Mouse (Mus musculus) stomach, embryonic 15.5 days (tissue): ENCODE results near the gene Ranbp10. TPM values are rescaled to one million over a fixed set of nuclear protein-coding genes. Genes with fewer than 3 reads are reported as not detected.

Experiments
- ATAC-seq: fragments of 200-750 bp; cut with Nextera tagmentation; 2 replicates; pipeline ENCODE4 v1.8.0; 2017; ENCODE audit warnings: low read depth, moderate number of reproducible peaks, moderate TSS enrichment; ENCODE audit not compliant: insufficient read depth, low FRiP score
- H3K27ac ChIP-seq: fragments of 300-500 bp; sonication (generic); 2 replicates; pipeline ENCODE4 v1.5.1; 2015; ENCODE audit warnings: mild to moderate bottlenecking, inconsistent platforms
- H3K27me3 ChIP-seq: fragments of 300-500 bp; sonication (generic); replicated peaks from 2 replicates; pipeline ENCODE4 v1.6.1; 2015; ENCODE audit warnings: inconsistent platforms
- H3K36me3 ChIP-seq: fragments of 300-500 bp; sonication (generic); 2 replicates; pipeline ENCODE4 v1.6.1; 2015; ENCODE audit warnings: inconsistent platforms
- H3K4me1 ChIP-seq: fragments of 300-500 bp; sonication (generic); 2 replicates; pipeline ENCODE4 v1.6.1; 2015; ENCODE audit warnings: inconsistent platforms
- H3K4me2 ChIP-seq: fragments of 300-500 bp; sonication (generic); 2 replicates; pipeline ENCODE4 v1.6.1; 2015; ENCODE audit warnings: mild to moderate bottlenecking, inconsistent platforms
- H3K4me3 ChIP-seq: fragments of 300-500 bp; sonication (generic); replicated peaks from 2 replicates; pipeline ENCODE4 v1.5.1; 2015; ENCODE audit warnings: inconsistent platforms
- H3K9ac ChIP-seq: fragments of 300-500 bp; sonication (generic); 2 replicates; pipeline ENCODE4 v1.6.1; 2015; ENCODE audit warnings: inconsistent platforms
- H3K9me3 ChIP-seq: fragments of 300-500 bp; sonication (generic); 2 replicates; pipeline ENCODE4 v1.6.1; 2016; ENCODE audit warnings: inconsistent platforms
- WGBS: fragments of 180-500 bp; shearing (Covaris S2); methylation state at CpG from one replicate; pipeline ENCODE4 v1.1.7; 2015; 5-methylcytosine and 5-hydroxymethylcytosine counted together
- polyA plus RNA-seq: library from polyadenylated mRNA; unstranded; fragments of >200 nt; fragmentation: Nextera tagmentation; extraction: Ambion mirVana; gene quantifications from 2 replicates; pipeline ENCODE4 v1.2.1, GENCODE M21; 2015

Gene Ranbp10
- polyA plus RNA-seq, 1 experiment from 2014 or later: 13.4 TPM

DNA sequence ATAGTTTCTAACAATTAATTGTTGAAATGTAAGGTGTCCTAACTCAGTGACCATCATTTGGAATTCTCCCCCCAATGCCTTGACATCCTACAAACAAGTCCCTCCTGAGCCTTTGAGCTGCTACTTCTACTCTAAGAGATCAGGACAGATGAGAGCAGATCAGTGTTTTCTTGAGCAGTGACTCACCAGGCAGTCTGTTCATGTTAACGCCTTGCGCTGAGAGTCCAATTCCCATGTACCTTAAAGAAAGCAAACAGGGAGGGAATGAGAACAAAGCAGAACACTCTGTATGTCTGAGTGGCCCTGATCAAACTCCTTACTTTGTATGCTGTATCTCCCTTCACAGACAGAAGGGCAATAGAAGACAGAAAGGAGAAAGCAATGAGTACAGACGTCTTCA is 21.8 kb downstream of the Ranbp10 start:
- Histone ChIP-seq H3K27ac (peak overlapping the region; percentile 65), H3K9ac (no peak overlapping the region), H3K4me1 (no peaks in the 10 kb centered on the region), H3K4me2 (no peak overlapping the region), H3K27me3 (no peaks in the 10 kb centered on the region), H3K4me3 (no peak overlapping the region), H3K36me3 (0 out of 2 replicates have a peak, but pooled peaks cover 3% of the 10 kb centered on the region), H3K9me3 (no peaks in the 10 kb centered on the region)
- no peak for ATAC-seq
- WGBS: 72% methylated on average over 3 of the region's 3 CpGs

DNA sequence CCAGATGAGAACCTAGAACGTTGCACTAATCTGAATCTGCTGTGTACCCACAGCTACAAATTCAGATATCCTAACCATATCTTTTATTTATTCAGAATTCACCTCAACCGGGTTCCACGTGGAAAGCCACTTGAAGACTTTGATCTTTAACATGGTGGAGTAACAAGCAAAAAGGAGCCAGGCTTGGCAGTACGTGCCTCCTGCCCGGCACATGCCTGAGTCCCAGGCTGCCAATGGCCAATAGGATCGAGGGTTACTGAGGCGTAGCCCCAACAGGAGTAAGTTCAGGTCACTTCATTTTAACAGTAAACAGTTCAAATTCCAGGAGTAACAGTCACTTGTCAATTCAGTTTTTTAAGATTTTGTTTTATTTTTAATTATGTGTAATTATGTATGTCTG is 22.4 kb downstream of the Ranbp10 start:
- H3K4me3 ChIP-seq: no peak overlapping the region
- no peaks in the 10 kb centered on the region for H3K9me3 ChIP-seq
- peak overlapping the region; percentile 65; the same call in 1 of the 2 replicates for H3K27ac ChIP-seq
- 0 out of 2 replicates have a peak, but pooled peaks cover 3% of the 10 kb centered on the region for H3K36me3 ChIP-seq
- no peaks in the 10 kb centered on the region for H3K27me3 ChIP-seq
- H3K4me2 ChIP-seq: no peak overlapping the region
- no peaks in the 10 kb centered on the region for H3K4me1 ChIP-seq
- no peak for ATAC-seq
- H3K9ac ChIP-seq: no peak overlapping the region
- WGBS: 85% methylated on average over 7 of the region's 7 CpGs

DNA sequence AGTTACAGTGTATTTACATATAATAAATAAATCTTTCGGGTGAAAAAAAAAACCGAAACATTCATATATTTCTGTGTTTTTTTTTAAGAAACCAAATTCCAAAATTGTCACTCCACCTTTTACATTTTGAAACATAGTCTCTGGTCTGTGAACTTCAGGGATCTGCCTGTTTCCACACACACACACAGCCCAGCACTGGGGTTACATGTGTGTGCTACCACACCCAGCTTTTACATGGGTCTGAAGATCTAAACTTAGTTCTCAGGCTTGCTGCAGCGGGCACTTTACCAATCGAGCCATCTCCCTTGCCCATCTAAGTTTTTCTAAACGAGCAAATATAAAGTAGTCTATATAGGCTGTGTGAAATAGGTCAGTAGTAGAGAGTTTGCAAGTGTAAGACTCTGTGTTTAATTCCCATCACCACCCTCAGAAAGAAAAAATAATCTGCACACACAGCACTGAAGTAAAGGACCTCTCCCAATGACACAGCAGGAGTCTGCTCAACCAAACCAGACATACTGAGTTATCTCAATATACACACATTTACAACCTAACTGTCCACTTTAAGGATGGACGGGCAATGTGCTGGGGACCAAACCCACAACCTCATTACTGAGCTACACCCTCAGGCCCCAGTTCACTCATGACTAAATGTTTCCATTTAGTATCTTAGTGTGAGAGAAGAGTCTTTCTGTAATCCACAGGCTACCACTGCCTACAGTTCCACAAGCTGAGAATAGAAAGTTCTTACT is 25.8 kb downstream of the Ranbp10 start:
- no peak overlapping the region for H3K4me3 ChIP-seq
- WGBS: 85% methylated on average over 6 of the region's 6 CpGs
- H3K4me2 ChIP-seq: no peak overlapping the region
- H3K27me3 ChIP-seq: no peaks in the 10 kb centered on the region
- H3K9ac ChIP-seq: no peak overlapping the region
- peak; percentile 91 for ATAC-seq
- no peaks in the 10 kb centered on the region for H3K36me3 ChIP-seq
- H3K9me3 ChIP-seq: no peaks in the 10 kb centered on the region
- H3K27ac ChIP-seq: no peak overlapping the region
- H3K4me1 ChIP-seq: peaks cover 12% of the 10 kb centered on the region; the same call in 1 of the 2 replicates

DNA sequence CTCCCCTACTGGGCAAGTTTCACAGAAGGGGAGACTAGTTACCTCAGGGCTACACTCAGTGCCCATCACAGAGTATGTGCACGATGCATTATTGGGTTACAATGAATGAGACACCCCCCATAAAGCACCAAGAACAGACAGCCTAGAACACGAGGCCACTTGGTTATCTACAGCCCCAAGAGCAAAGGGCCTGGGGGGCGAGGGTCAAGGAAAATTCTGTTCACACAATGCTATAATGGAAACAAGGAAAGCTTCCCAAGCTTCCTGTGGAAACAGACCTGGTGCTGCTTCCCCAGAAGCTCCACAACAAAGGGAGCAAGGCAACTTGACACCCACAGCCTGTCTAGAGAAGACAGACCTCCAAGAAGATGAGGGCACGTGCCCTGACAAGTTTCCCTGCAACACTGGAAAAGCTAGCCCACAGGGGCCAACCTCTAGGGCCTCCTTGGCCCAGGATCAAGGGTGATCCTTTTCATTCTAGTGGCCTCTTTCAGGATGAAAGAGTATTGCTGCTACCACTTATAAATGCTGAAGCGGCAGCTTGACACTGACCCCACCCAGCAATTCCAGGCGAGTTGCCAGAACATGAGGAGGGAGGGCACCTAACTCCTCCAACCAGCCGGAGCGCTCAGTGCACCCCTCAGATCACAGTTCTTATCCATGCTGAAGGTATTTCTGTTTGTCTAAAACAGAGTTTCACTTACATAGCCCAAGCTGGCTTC is 27.9 kb downstream of the Ranbp10 start:
- Histone ChIP-seq H3K27ac (peak overlapping the region; percentile 61), H3K9ac (no peak overlapping the region), H3K9me3 (no peaks in the 10 kb centered on the region), H3K36me3 (no peaks in the 10 kb centered on the region), H3K4me3 (no peak overlapping the region), H3K4me1 (peaks cover 12% of the 10 kb centered on the region; the same call in 1 of the 2 replicates), H3K27me3 (no peaks in the 10 kb centered on the region), H3K4me2 (0 out of 2 replicates have a peak overlapping the region, but pooled peaks have one; percentile 8)
- ATAC-seq: peak; percentile 73
- WGBS: 35% methylated on average over 8 of the region's 8 CpGs

- H3K36me3 ChIP-seq: no peaks in the 10 kb centered on the region
- peaks cover 12% of the 10 kb centered on the region; the same call in 1 of the 2 replicates for H3K4me1 ChIP-seq
- no peak overlapping the region for H3K4me2 ChIP-seq
- no peak for ATAC-seq
- no peak overlapping the region for H3K4me3 ChIP-seq
- WGBS: 84% methylated on average over 5 of the region's 5 CpGs
- no peak overlapping the region for H3K9ac ChIP-seq
- H3K27me3 ChIP-seq: no peaks in the 10 kb centered on the region
- H3K27ac ChIP-seq: peak overlapping the region; percentile 61; the same call in 1 of the 2 replicates
- H3K9me3 ChIP-seq: no peaks in the 10 kb centered on the region
Observed at GRCm38 (mm10) chr8:105798408-105798807, 28.7 kb downstream of the Ranbp10 start.

DNA sequence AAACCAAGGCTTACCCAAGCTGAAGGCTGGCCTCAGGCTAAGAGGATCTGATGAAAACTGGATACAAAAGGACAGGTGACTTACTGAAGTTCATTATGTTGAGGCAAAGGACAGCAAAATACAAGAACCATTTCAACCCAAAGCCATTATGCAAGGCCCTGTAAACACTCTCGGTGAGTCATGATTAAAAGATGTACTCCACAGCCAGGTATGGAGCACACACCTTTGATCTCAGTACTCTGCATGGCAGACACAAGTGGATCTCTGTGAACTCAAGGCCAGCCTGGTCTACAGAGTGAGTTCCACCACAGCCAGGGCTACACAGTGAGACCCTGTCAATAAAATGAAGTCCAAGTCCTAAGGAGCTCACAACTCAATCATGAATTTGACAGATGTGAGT is 31.4 kb downstream of the Ranbp10 start:
- peaks cover 12% of the 10 kb centered on the region; the same call in 1 of the 2 replicates for H3K4me1 ChIP-seq
- ATAC-seq: no peak
- no peak overlapping the region for H3K9ac ChIP-seq
- 55% methylated on average over 1 of the region's 1 CpGs for WGBS
- H3K4me3 ChIP-seq: no peak overlapping the region
- no peaks in the 10 kb centered on the region for H3K36me3 ChIP-seq
- H3K27me3 ChIP-seq: no peaks in the 10 kb centered on the region
- no peaks in the 10 kb centered on the region for H3K9me3 ChIP-seq
- H3K4me2 ChIP-seq: no peak overlapping the region
- peak overlapping the region; percentile 44; the same call in 1 of the 2 replicates for H3K27ac ChIP-seq

DNA sequence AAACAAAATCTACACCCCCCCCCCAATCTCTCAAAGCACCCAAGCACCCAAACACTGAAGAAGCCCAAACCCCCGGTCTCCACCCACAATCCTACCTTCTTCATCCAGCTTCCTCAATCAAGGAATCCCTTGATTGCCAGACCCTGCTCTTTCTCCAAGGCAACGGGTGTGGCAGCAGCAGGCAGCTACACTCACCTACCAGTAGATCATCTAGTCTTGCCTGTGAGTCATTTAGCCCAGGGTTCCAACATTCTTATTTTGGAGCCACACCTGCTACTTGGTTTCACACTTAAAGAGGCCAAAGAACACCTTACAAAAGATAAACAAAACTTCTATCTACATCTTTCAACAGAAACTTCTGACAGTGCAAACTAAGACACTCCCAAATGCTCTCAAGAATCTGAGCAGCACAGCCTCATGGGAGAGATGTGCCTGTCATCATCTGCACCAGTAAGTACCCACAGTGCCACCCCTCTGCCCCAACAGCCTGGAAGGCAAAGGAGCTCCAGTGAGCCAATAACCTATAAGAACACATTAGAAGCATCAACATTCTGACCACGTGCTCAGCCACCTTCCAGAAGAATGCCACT is 33.0 kb downstream of the Ranbp10 start:
- no peak overlapping the region for H3K4me2 ChIP-seq
- 0 out of 2 replicates have a peak, but pooled peaks cover 6% of the 10 kb centered on the region for H3K4me1 ChIP-seq
- H3K9ac ChIP-seq: no peak overlapping the region
- peak overlapping the region; percentile 72 for H3K27ac ChIP-seq
- H3K27me3 ChIP-seq: no peaks in the 10 kb centered on the region
- no peak overlapping the region for H3K4me3 ChIP-seq
- no peaks in the 10 kb centered on the region for H3K9me3 ChIP-seq
- no peaks in the 10 kb centered on the region for H3K36me3 ChIP-seq
- peak; percentile 75 for ATAC-seq
- WGBS: 79% methylated on average over 3 of the region's 3 CpGs

- Histone ChIP-seq H3K36me3 (no peaks in the 10 kb centered on the region), H3K4me3 (no peak overlapping the region), H3K27ac (peak overlapping the region; percentile 60; the same call in 1 of the 2 replicates), H3K27me3 (no peaks in the 10 kb centered on the region), H3K4me1 (no peaks in the 10 kb centered on the region), H3K4me2 (no peak overlapping the region), H3K9me3 (no peaks in the 10 kb centered on the region), H3K9ac (no peak overlapping the region)
- 93% methylated on average over 1 of the region's 1 CpGs for WGBS
- no peak for ATAC-seq
Observed at GRCm38 (mm10) chr8:105793331-105793730, 33.8 kb downstream of the Ranbp10 start.

GRCm38 (mm10) chr8:105789626-105790025 is 37.5 kb downstream of the Ranbp10 start:
- H3K36me3 ChIP-seq: peaks cover 6% of the 10 kb centered on the region; the same call in 1 of the 2 replicates
- H3K4me1 ChIP-seq: no peaks in the 10 kb centered on the region
- H3K9me3 ChIP-seq: no peaks in the 10 kb centered on the region
- H3K4me3 ChIP-seq: no peak overlapping the region
- ATAC-seq: no peak
- no peaks in the 10 kb centered on the region for H3K27me3 ChIP-seq
- no peak overlapping the region for H3K9ac ChIP-seq
- H3K27ac ChIP-seq: no peak overlapping the region
- no peak overlapping the region for H3K4me2 ChIP-seq

DNA sequence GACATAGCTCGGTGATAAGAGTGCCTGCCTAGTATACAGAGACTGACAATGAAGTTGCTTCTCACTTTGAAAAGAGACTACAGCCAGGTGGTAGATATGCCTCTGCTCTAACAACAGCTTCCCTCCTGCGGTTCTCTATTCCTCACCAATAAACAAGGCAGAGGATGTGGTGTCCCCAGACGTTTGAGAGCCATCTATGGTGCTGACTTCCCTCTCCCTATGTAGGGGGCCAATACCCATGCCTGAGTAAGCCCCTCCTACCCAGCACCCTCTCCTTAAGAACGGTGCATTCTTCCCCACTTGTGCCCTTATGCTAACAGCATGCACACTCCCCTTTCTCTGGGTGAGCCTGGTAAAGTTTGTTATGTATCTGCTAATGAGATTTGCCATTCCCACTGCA is 38.2 kb downstream of the Ranbp10 start:
- Histone ChIP-seq H3K27me3 (no peaks in the 10 kb centered on the region), H3K4me1 (no peaks in the 10 kb centered on the region), H3K4me2 (no peak overlapping the region), H3K9ac (no peak overlapping the region), H3K36me3 (peaks cover 10% of the 10 kb centered on the region; the same call in 1 of the 2 replicates), H3K9me3 (no peaks in the 10 kb centered on the region), H3K27ac (no peak overlapping the region), H3K4me3 (no peak overlapping the region)
- 57% methylated on average over 4 of the region's 4 CpGs for WGBS
- no peak for ATAC-seq

DNA sequence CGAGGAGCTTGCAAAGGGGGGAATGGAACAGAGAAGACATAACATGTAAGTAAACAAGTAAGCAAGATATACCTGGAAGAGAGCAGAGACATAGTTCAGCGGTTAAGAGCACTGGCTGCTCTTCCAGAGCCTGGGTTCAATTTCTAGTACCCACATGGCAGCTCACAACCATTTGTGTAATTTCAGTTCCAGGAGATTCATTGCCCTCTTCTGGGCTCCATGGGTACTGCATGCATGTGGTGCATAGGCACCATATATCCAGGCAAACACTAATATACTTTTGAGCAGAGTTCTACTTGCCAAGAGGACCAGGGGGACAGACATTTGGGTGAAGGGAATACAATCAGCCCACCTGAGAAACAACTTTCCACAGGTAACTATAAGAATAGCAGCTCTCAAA is 38.9 kb downstream of the Ranbp10 start:
- H3K9me3 ChIP-seq: no peaks in the 10 kb centered on the region
- H3K9ac ChIP-seq: no peak overlapping the region
- no peaks in the 10 kb centered on the region for H3K4me1 ChIP-seq
- H3K4me3 ChIP-seq: no peak overlapping the region
- no peak overlapping the region for H3K27ac ChIP-seq
- no peak overlapping the region for H3K4me2 ChIP-seq
- peaks cover 14% of the 10 kb centered on the region; the same call in 1 of the 2 replicates for H3K36me3 ChIP-seq
- no peaks in the 10 kb centered on the region for H3K27me3 ChIP-seq
- ATAC-seq: no peak
- WGBS: 88% methylated on average over 2 of the region's 2 CpGs

DNA sequence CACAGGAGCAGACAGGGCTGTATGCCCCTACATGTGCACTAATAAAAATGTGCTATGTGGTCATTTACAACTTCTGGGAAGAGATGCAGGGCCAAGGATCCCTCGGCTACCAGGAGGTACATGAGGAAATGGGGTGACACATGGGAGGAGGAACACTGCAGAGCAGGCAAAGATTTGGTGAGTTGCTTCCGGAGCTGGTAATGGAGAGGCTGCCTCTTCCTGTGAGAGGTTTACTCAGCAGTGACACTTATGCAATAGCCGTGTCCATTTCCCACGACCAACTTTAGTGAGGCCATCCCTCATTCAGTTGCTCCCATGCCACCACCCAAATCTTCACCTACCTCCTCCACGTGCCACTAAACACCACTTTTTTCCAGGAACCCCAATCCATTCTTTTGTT is 46.9 kb downstream of the Ranbp10 start:
- no peak overlapping the region for H3K4me3 ChIP-seq
- H3K27me3 ChIP-seq: no peaks in the 10 kb centered on the region
- H3K9ac ChIP-seq: no peak overlapping the region
- no peak for ATAC-seq
- H3K4me1 ChIP-seq: no peaks in the 10 kb centered on the region
- 89% methylated on average over 5 of the region's 5 CpGs for WGBS
- H3K27ac ChIP-seq: no peak overlapping the region
- peaks cover 16% of the 10 kb centered on the region for H3K36me3 ChIP-seq
- H3K4me2 ChIP-seq: no peak overlapping the region
- H3K9me3 ChIP-seq: no peaks in the 10 kb centered on the region
